Mouse (Mus musculus): ENCODE results near the gene Tmem81. TPM values are rescaled to one million over a fixed set of nuclear protein-coding genes. Genes with fewer than 3 reads are reported as not detected.

Gene Tmem81
- 1 to 10 TPM; 4.2 to 6.2 TPM for total RNA-seq (2023)

GRCm38 (mm10) chr1:132506058-132506457 lies at the start of gene Tmem81:
Tmem81 (plus strand) TSS chr1:132506230.

GRCm38 (mm10) chr1:132476928-132477691 lies 28.9 kb upstream of the Tmem81 start, which contains the start of gene Rbbp5:
Rbbp5 (plus strand) TSS chr1:132477365.

GRCm38 (mm10) chr1:132542762-132543306 lies 36.8 kb downstream of the Tmem81 start, which contains the start of gene Cntn2:
Cntn2 (minus strand) TSS chr1:132543256.

Other genes starting within 250 kb of the Tmem81 start
- gene Klhdc8a, start 207.6 kb upstream of the Tmem81 start, total RNA-seq (2023) = not detected
- 10 to 100 TPM; 34.8 to 55.8 TPM for gene Nuak2, start 190.1 kb upstream of the Tmem81 start, total RNA-seq (2023)
- 10 to 100 TPM in 1 of 2 experiments, 1 to 10 TPM in 1; 8.7 to 11.5 TPM for gene Tmcc2, start 114.9 kb upstream of the Tmem81 start, total RNA-seq (2023)
- 10 to 100 TPM; 36.8 to 39.6 TPM for gene Dstyk, start 88.7 kb upstream of the Tmem81 start, total RNA-seq (2023)
- 10 to 100 TPM; 36.3 to 36.4 TPM for gene Rbbp5, start 28.9 kb upstream of the Tmem81 start, total RNA-seq (2023)
- gene Cntn2, start 37.0 kb downstream of the Tmem81 start, total RNA-seq (2023) = 1 to 10 TPM in 1 of 2 experiments, under 1 TPM in 1; 0.07 to 1.2 TPM
- gene Nfasc, start 235.6 kb downstream of the Tmem81 start, total RNA-seq (2023) = not detected